Mouse (Mus musculus): ENCODE data around the gene Plekhf1.

Plekhf1 gene

GRCm38 (mm10) chr7:38218631-38219367 is 9.0 kb downstream of the Plekhf1 start:
- DNase-seq (ENCODE audit: low spot score): no peak

GRCm38 (mm10) chr7:38217417-38218171 is 10.2 kb downstream of the Plekhf1 start:
- DNase-seq (ENCODE audit: low spot score): peak; percentile 84

DNA sequence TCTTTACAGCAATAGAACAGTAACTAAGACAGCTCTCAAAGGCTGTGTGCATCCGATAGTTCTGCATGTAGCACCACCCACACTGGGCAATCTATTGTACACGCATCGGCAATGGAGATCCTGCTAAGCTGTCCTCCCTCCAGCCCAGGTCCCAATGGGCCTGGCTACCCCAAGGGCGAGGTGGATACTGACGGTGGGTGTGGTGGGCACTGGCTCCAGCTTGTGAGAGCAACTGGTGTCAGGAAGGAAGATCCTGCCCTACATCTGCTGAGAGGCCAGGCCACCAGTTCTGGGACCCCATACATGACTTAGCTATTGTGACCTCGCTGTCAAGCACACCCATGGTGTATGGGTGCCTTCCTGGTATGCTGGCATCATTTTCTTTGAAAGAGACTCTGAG is 12.1 kb downstream of the Plekhf1 start:
- DNase-seq (ENCODE audit: low spot score): no peak

DNA sequence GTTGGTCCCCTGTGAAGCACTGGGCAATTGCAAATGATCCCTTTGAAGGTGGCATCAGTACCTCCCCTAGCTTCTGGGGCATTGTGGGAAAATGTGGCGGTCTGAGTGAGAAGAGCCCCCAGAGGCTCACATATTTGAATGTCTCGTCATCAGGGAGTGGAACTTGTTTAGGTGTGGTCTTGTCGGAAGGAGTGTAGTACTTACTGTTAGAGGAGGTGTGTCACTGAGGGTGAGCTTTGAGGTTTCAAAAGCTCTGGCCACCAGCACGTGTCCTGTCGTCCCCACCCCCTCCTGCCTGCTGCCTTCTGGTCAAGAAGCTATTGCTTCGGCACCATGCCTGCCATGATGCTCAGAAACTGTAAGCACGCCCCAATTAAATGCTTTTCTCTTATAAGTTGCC is 12.5 kb downstream of the Plekhf1 start:
- DNase-seq (ENCODE audit: low spot score): no peak

DNA sequence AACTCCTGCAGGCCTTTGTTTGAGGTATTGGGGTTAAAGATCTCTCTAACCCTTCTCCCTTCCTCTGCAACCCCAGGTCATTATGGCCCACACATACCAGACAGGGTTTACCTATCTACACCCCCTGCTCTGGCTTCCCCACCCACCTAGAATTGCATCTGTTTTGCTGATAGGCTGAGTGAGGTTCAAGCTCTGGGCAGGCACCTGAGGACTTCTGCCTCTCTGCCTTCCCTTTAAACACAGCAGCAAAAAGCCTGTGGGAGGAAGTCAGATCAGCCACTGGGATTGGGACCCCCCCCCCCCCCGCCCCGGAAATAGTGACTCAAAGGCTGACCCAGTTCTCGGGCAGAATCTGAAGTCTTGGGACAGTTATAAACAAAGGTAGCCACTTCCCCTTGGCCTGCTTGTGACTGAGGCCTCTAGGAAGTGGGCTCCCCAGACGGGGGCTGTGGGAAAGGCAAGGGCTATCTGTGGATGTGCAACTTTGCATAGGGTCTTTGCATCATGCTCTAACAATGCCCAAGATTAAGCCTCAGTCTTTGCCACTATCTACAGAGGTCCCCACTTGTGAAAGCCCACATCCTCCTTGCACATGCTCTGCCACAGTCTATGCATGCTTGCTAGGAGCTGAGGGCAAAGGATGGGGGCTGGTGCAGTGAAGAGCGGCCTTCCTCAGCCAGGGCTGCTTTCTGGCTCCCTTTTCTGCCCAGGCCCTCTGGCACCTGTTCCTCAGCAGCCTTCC is 13.2 kb downstream of the Plekhf1 start:
- no peak for DNase-seq (ENCODE audit: low spot score)

GRCm38 (mm10) chr7:38212651-38213062 is 15.2 kb downstream of the Plekhf1 start:
- DNase-seq (ENCODE audit: low spot score): no peak

- DNase-seq (ENCODE audit: low spot score): no peak
These were observed 18.2 kb downstream of the Plekhf1 start for GRCm38 (mm10) chr7:38209478-38210152.

DNA sequence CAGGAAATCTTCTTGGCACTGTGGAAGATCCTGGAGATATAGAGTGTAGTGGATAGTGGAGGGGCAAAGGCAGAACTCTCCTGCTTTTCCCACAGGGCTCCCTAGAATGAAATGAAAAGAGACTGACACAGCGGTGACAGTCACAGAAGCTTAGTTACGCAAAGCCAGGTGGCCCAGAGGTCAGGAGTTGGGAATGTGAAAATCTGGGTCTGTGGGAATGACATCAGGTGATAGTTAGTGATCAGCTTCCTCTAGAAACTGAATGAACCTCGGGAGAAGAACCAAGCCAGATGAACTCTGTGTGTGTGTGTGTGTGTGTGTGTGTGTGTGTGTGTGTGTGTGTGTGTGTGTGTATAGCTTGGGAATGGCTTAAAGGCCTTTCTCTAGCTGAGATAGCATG is 18.8 kb downstream of the Plekhf1 start:
- DNase-seq (ENCODE audit: low spot score): no peak

- no peak for DNase-seq (ENCODE audit: low spot score)
These were observed 21.3 kb downstream of the Plekhf1 start for GRCm38 (mm10) chr7:38206564-38206963.

DNA sequence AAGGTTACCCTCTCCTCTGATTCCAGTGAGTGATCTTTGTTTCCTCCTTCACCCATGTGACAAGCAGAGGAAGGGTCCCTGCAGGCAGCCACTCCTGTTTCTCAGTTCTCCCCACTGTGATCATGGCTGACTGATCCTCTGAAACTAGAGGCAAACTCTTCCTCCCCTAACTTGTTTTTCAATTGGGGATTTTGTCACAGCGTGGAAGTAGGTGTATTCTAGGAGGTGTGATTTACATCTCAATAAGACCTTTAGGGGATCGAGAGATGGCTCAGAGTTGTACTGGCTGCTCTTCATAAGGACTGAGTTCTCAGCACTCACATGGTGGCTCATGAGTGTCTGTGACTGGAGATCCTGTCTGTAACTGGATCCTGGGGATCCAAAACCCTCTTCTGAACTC is 22.0 kb downstream of the Plekhf1 start:
- DNase-seq (ENCODE audit: low spot score): no peak

DNA sequence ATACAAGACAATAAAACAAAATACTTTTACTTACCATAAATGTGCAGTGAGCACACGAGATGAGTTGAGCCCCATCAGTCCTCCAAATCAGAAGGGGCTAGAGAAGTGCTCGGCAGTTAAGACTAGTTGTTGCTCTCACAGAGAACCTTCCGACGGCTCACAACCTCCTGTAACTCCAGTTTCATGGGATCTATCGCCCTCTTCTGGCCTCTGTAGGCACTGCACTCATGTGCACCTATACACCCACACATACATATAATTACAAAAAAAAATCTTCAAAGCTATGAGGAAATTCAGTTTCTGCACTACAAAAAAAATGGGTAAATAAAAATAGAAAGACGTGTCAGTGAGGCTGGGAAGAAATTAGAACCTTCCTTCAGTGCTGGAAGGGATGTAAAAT is 23.5 kb downstream of the Plekhf1 start:
- no peak for DNase-seq (ENCODE audit: low spot score)

- DNase-seq (ENCODE audit: low spot score): no peak
These were observed 26.5 kb downstream of the Plekhf1 start for GRCm38 (mm10) chr7:38201290-38201658.

DNA sequence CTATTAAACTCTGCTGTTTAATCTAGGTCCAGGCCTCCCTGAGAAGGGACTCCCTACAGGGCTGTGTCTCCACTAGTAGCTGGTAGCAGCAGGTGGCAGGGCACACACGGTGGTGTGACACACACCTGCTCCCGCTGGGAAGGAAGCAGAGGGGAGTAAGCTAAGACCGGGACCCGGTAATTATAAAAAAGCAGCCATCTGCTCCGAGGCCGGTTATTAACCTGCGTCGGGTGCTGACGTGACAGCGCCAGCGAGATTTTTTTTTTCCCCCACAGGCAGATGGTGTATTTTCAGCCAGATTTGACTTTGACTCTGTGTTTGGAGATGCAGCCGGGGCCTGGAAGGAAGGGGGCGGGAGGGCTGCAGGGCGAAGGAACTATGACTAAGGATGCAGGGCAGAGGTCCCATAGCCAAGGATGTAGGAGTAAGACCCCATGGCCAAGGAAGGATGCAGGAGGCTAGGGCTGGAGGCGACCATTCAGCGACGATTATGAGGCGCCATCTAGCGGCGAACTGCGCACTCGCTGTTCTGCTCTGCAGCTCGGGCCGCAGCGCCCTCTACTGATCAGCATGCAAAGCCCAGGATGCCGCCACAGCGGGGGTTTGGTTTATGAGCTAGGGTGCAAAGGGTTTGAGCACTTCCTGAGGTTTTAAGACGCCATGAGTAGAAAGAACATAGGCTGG is 27.1 kb downstream of the Plekhf1 start:
- DNase-seq (ENCODE audit: low spot score): peak; percentile 87

- DNase-seq (ENCODE audit: low spot score): no peak
These were observed 27.8 kb downstream of the Plekhf1 start for GRCm38 (mm10) chr7:38199907-38200605.

GRCm38 (mm10) chr7:38191571-38191970 is 36.2 kb downstream of the Plekhf1 start:
- no peak for DNase-seq (ENCODE audit: low spot score)

- DNase-seq (ENCODE audit: low spot score): no peak
These were observed 36.7 kb downstream of the Plekhf1 start for GRCm38 (mm10) chr7:38191146-38191545.

DNA sequence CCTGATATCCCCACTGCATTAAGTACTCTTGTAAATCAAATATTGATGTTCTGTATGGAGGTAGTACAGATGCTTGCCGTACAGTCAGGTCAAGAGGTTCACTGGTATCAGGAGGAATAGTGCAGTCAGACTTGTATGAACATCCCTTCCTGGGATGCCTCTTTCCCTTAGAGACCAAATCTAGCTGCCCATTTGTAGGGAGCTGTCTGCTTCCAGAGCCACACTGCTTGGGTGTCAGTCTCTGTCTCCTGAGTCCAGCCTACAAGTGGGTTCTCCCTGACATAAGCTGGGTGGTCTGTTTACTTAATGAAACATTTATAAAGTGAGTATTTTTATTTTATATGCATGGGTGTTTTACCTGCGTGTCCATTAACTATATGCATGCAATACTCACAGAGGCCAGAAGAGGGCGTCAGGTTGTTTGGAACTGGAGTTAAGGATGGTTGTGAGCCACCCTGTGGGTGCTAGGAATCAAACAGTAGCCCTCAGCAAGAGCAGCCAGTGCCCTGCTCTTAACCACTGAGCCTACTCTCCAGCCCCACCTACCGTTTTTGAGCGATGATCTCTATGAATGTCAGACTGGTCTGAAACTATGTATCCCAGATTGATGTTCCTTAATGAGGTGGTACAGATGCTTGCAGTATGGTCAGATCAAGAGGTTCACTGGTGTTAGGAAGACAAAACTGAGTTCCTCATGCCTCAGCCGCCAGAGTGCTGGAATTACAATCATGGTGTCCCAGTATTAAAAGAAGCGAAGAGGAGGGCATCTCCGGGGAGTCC is 37.6 kb downstream of the Plekhf1 start:
- no peak for DNase-seq (ENCODE audit: low spot score)

DNA sequence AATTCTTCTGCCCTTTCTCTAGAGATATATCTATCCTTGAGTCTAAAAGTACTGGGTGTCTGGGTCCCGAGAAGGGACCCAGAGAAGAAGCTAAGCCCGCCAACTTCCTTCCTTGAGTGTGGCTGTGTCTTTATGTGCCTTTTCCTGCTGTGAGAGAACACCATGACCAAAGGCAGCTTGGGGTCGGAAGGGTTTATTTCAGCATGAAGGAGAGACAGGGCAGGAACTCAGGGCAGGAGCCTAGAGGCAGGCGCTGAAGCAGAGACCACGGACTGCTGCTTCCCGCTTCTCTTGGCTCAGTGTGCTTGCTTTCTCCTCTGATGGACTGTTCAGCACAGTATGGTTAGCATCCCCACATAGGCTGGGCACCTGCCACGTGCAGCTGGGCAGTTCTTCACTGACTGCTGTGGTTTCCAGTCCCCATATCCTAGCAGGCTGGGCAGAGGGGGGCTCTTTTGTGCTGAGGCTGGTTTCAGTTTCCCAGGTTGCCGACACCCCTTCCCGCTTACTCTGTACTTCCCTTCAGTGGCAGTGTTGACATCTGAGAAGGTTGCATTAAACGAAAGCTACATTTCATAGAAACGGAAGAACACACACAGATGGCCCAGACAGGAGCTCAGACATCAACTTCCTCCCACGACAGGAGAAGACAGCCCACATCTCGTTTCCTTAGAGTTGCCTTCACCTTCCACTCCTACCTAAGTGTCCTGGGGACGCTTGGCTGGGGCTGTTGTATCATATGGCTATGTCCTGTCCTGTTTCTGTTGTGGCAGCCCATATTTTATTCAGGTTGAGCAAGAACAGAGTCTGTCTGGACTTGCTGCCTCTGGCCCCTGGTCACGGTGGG is 38.5 kb downstream of the Plekhf1 start:
- peak; percentile 57 for DNase-seq (ENCODE audit: low spot score)

Measured in urinary bladder, postnatal 14 days (tissue).